Mouse (Mus musculus) lung, adult 2 months (tissue): Measurements from ENCODE around the gene Lipa.

Source experiments
- CTCF ChIP-seq: fragments of 200-500 bp; IDR thresholded peaks from 2 replicates; pipeline ENCODE4 v1.5.1; 2011; ENCODE audit warnings: mild to moderate bottlenecking, low read length, control low read depth; ENCODE audit not compliant: insufficient read depth
- POLR2A ChIP-seq: fragments of 200-500 bp; IDR thresholded peaks from 2 replicates; pipeline ENCODE4 v1.6.1; 2011; ENCODE audit warnings: low read depth, mild to moderate bottlenecking, control low read depth, low read length, borderline replicate concordance; ENCODE audit errors: extremely low read depth

- no peak for TF ChIP-seq POLR2A
- no peak for TF ChIP-seq CTCF
Observed at GRCm38 (mm10) chr19:34550205-34550533, 22.9 kb upstream of the Lipa start.
